Mouse (Mus musculus) heart, embryonic 15.5 days (tissue): ENCODE results near the gene Plekha6. TPM values are rescaled to one million over a fixed set of nuclear protein-coding genes. Genes with fewer than 3 reads are reported as not detected.
A peak's percentile ranks its signal among the peaks of the same experiment; 100 is the strongest.

Experiments used
- ATAC-seq: fragments of 200-750 bp; cut with Nextera tagmentation; replicated peaks from 2 replicates; pipeline ENCODE4 v1.8.0; 2017; ENCODE audit warnings: low read depth, moderate TSS enrichment; ENCODE audit not compliant: insufficient number of reproducible peaks, insufficient read depth, low FRiP score
- H3K27ac ChIP-seq: fragments of 300-500 bp; sonication (generic); 2 replicates; pipeline ENCODE4 v1.5.1; 2015; ENCODE audit warnings: mild to moderate bottlenecking, inconsistent platforms
- H3K27me3 ChIP-seq: fragments of 300-500 bp; sonication (generic); 2 replicates; pipeline ENCODE4 v1.6.1; 2015; ENCODE audit warnings: inconsistent platforms
- H3K36me3 ChIP-seq: fragments of 300-500 bp; sonication (generic); 2 replicates; pipeline ENCODE4 v1.6.1; 2015; ENCODE audit warnings: mild to moderate bottlenecking, inconsistent platforms
- H3K4me1 ChIP-seq: fragments of 300-500 bp; sonication (generic); replicated peaks from 2 replicates; pipeline ENCODE4 v1.6.1; 2015; ENCODE audit warnings: inconsistent platforms
- H3K4me2 ChIP-seq: fragments of 300-500 bp; sonication (generic); 2 replicates; pipeline ENCODE4 v1.6.1; 2015; ENCODE audit warnings: inconsistent platforms, mild to moderate bottlenecking, moderate library complexity
- H3K4me3 ChIP-seq: fragments of 300-500 bp; sonication (generic); 2 replicates; pipeline ENCODE4 v1.5.1; 2015; ENCODE audit warnings: mild to moderate bottlenecking, inconsistent platforms
- H3K9ac ChIP-seq: fragments of 300-500 bp; sonication (generic); 2 replicates; pipeline ENCODE4 v1.6.1; 2015; ENCODE audit warnings: mild to moderate bottlenecking, inconsistent platforms
- H3K9me3 ChIP-seq: fragments of 300-500 bp; sonication (generic); replicated peaks from 2 replicates; pipeline ENCODE4 v1.6.1; 2016; ENCODE audit warnings: inconsistent platforms
- WGBS: fragments of 180-500 bp; shearing (Covaris S2); methylation state at CpG from one replicate; pipeline ENCODE4 v1.1.7; 2015; ENCODE audit warnings: mixed read lengths; 5-methylcytosine and 5-hydroxymethylcytosine counted together
- polyA plus RNA-seq: library from polyadenylated mRNA; unstranded; fragments of >200 nt; fragmentation: Nextera tagmentation; extraction: Ambion mirVana; gene quantifications from 2 replicates; pipeline ENCODE4 v1.2.1, GENCODE M21; 2015

Gene Plekha6
- polyA plus RNA-seq, 1 experiment from 2014 or later: 12.2 TPM

GRCm38 (mm10) chr1:133204985-133205384, 41.0 kb downstream of the Plekha6 start:
- no peak overlapping the region for H3K27ac ChIP-seq
- H3K36me3 ChIP-seq: no peaks in the 10 kb centered on the region
- ATAC-seq: no peak
- H3K9ac ChIP-seq: no peak overlapping the region
- no peaks in the 10 kb centered on the region for H3K9me3 ChIP-seq
- H3K27me3 ChIP-seq: no peaks in the 10 kb centered on the region; the same call in 1 of the 2 replicates
- 58% methylated on average over 10 of the region's 10 CpGs for WGBS
- no peak overlapping the region for H3K4me2 ChIP-seq
- H3K4me1 ChIP-seq: peaks cover 29% of the 10 kb centered on the region
- H3K4me3 ChIP-seq: no peak overlapping the region

DNA sequence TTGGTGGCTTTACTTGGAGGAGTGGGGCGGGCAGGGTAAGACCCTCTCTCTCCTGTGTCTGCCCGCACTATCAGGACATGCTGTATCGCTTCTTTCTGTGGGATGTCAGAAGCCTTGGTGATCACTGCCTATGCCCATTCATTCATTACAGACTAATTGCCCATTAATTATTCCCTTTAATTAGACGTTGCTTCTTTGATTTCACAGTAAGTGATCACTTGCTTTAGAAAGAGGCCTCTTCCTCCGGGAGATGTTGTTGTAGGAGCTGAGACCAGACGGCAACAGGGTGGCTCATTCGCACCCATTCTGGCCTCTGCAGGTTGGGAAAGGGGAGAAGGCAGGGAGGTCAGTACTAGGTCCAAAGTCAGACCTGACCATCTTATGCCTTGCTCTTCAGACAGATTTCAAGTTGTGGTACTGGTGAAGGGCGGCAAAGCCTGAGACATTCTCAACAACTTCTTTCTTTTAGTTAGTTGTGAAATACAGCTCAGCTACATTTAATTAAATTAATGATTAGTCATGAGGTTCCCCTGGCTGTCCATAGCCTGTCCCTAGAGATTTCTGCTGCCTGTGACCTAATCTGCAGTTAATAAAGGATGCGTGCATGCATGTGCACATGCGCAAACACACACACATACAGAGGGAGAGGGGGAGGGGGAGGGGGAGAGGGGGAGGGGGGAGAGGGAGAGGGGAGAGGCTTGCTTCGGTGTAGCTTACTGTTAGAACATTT, 44.2 kb downstream of the Plekha6 start:
- 86% methylated on average over 11 of the region's 11 CpGs for WGBS

DNA sequence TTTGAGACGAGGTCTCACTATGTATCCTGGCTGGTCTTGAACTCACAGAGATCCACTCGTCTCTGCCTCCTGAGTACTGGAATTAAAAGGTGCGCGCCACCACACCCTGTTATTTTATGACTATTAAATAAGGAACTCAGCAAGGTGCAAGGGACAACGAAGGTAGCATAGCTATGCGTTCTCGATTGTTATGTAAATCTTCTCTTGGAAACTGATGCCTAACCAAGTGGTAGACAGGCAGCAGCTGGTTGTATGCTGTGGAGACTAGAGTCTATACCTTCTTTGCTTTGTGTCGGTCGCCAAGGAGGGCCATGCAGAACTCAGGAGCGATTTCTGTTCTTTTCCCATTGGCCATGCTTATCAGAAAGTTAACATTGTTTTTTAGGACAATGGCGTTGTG, 45.0 kb downstream of the Plekha6 start:
- WGBS: 79% methylated on average over 11 of the region's 11 CpGs
- no peaks in the 10 kb centered on the region; the same call in 1 of the 2 replicates for H3K27me3 ChIP-seq
- H3K4me1 ChIP-seq: peaks cover 33% of the 10 kb centered on the region
- H3K27ac ChIP-seq: no peak overlapping the region
- no peak overlapping the region for H3K4me3 ChIP-seq
- H3K4me2 ChIP-seq: no peak overlapping the region
- no peaks in the 10 kb centered on the region for H3K36me3 ChIP-seq
- no peaks in the 10 kb centered on the region for H3K9me3 ChIP-seq
- ATAC-seq: no peak
- H3K9ac ChIP-seq: no peak overlapping the region

More for the DNA sequence above, 44.2 kb downstream of the Plekha6 start:
- no peak overlapping the region for H3K4me2 ChIP-seq
- no peaks in the 10 kb centered on the region for H3K9me3 ChIP-seq
- H3K36me3 ChIP-seq: no peaks in the 10 kb centered on the region
- H3K4me1 ChIP-seq: peaks cover 36% of the 10 kb centered on the region
- H3K27ac ChIP-seq: no peak overlapping the region
- ATAC-seq: no peak
- H3K4me3 ChIP-seq: no peak overlapping the region
- H3K9ac ChIP-seq: no peak overlapping the region
- no peaks in the 10 kb centered on the region; the same call in 1 of the 2 replicates for H3K27me3 ChIP-seq

- Histone ChIP-seq H3K27me3 (no peaks in the 10 kb centered on the region; the same call in 1 of the 2 replicates), H3K4me2 (no peak overlapping the region), H3K36me3 (no peaks in the 10 kb centered on the region), H3K4me3 (no peak overlapping the region), H3K27ac (no peak overlapping the region), H3K9me3 (no peaks in the 10 kb centered on the region), H3K9ac (no peak overlapping the region), H3K4me1 (peaks cover 32% of the 10 kb centered on the region)
- no peak for ATAC-seq
- WGBS: 52% methylated on average over 7 of the region's 7 CpGs
These were observed 45.5 kb downstream of the Plekha6 start for GRCm38 (mm10) chr1:133209482-133209881.

GRCm38 (mm10) chr1:133209901-133210516, 46.0 kb downstream of the Plekha6 start:
- no peaks in the 10 kb centered on the region for H3K36me3 ChIP-seq
- no peaks in the 10 kb centered on the region for H3K9me3 ChIP-seq
- H3K9ac ChIP-seq: no peak overlapping the region
- H3K4me1 ChIP-seq: peaks cover 28% of the 10 kb centered on the region
- no peak overlapping the region for H3K4me3 ChIP-seq
- H3K27ac ChIP-seq: 0 out of 2 replicates have a peak overlapping the region, but pooled peaks have one; percentile 25
- ATAC-seq: no peak
- 42% methylated on average over 17 of the region's 17 CpGs for WGBS
- H3K27me3 ChIP-seq: no peaks in the 10 kb centered on the region; the same call in 1 of the 2 replicates
- H3K4me2 ChIP-seq: no peak overlapping the region

DNA sequence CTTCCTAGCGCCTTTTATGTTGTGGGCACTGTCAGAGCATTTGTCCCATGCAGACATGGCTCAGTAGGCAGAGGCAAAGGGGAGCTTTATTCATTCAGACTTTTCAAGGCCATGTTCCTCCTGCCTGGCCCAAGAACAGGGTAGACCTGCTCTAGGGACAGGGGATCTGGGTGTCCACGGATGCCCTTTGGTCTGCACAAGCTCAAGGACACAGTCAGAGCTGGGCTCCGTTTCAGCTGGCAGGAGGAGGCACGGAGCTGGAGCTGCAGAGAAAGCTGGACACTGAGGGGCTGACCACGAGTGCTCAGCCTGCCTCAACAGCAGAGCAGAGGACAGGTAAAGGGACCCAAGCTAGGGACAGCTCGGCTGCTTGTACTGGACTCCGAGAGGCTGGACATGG, 46.8 kb downstream of the Plekha6 start:
- 0 out of 2 replicates have a peak overlapping the region, but pooled peaks have one; percentile 3 for H3K9ac ChIP-seq
- ATAC-seq: no peak
- H3K27me3 ChIP-seq: no peaks in the 10 kb centered on the region; the same call in 1 of the 2 replicates
- 62% methylated on average over 7 of the region's 7 CpGs for WGBS
- H3K9me3 ChIP-seq: no peaks in the 10 kb centered on the region
- no peak overlapping the region for H3K4me3 ChIP-seq
- peaks cover 31% of the 10 kb centered on the region for H3K4me1 ChIP-seq
- H3K36me3 ChIP-seq: no peaks in the 10 kb centered on the region
- no peak overlapping the region for H3K4me2 ChIP-seq
- H3K27ac ChIP-seq: peak overlapping the region; percentile 25

DNA sequence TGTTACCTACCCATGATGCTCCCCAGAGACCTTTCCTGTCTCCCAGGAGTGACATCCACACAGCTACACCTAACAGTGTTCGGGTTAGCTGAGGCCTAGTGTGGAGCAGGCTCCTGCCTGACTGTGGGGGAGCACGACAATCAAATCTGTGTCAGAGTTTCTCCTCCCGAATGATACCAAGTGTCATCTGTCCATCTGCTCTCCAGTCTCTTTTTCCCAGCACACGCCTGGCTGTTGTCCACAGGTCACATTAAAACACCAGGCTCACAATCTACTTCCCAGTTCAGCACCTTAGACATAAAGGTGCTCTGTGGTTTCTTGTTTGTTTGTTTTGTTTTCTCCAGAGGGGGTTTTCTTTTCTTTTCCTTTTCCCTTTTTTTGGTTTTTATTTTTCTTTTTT, 48.3 kb downstream of the Plekha6 start:
- H3K27me3 ChIP-seq: no peaks in the 10 kb centered on the region; the same call in 1 of the 2 replicates
- no peaks in the 10 kb centered on the region for H3K36me3 ChIP-seq
- H3K4me2 ChIP-seq: no peak overlapping the region
- no peak for ATAC-seq
- peaks cover 34% of the 10 kb centered on the region for H3K4me1 ChIP-seq
- H3K9ac ChIP-seq: no peak overlapping the region
- no peak overlapping the region for H3K4me3 ChIP-seq
- WGBS: 73% methylated on average over 4 of the region's 4 CpGs
- no peak overlapping the region for H3K27ac ChIP-seq
- no peaks in the 10 kb centered on the region for H3K9me3 ChIP-seq

DNA sequence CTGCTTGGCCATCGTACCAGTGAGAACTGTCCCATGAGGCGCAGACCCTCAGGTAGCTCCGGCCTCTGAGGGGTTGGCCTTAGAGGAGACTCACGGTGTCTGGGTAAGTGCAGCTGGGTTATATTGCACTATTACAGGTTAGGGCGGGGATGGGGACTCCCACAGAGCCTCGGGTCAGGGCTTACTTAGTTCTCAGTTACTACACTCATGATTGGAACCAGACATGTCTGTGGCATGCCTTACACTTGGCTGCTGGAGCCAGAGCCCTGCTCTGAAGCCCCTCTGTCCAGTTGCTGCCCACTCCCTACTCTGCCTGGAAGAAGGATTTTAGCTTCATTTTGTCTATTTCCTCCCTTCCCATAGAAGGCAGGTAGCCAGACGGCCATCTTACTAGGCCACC, 49.1 kb downstream of the Plekha6 start:
- Histone ChIP-seq H3K9me3 (no peaks in the 10 kb centered on the region), H3K4me2 (no peak overlapping the region), H3K27ac (no peak overlapping the region), H3K4me3 (no peak overlapping the region), H3K9ac (no peak overlapping the region), H3K36me3 (no peaks in the 10 kb centered on the region), H3K27me3 (no peaks in the 10 kb centered on the region; the same call in 1 of the 2 replicates), H3K4me1 (peaks cover 38% of the 10 kb centered on the region)
- WGBS: 74% methylated on average over 7 of the region's 7 CpGs
- no peak for ATAC-seq

- H3K4me3 ChIP-seq: no peak overlapping the region
- H3K4me1 ChIP-seq: peaks cover 38% of the 10 kb centered on the region
- no peak overlapping the region for H3K4me2 ChIP-seq
- no peaks in the 10 kb centered on the region for H3K27me3 ChIP-seq
- no peaks in the 10 kb centered on the region for H3K36me3 ChIP-seq
- no peaks in the 10 kb centered on the region for H3K9me3 ChIP-seq
- H3K9ac ChIP-seq: no peak overlapping the region
- WGBS: 92% methylated on average over 4 of the region's 4 CpGs
- H3K27ac ChIP-seq: no peak overlapping the region
- ATAC-seq: no peak
These were observed 49.9 kb downstream of the Plekha6 start for GRCm38 (mm10) chr1:133213901-133214300.

- H3K9me3 ChIP-seq: no peaks in the 10 kb centered on the region
- no peaks in the 10 kb centered on the region for H3K36me3 ChIP-seq
- H3K4me2 ChIP-seq: no peak overlapping the region
- peaks cover 33% of the 10 kb centered on the region for H3K4me1 ChIP-seq
- H3K27me3 ChIP-seq: no peaks in the 10 kb centered on the region
- no peak overlapping the region for H3K9ac ChIP-seq
- ATAC-seq: 0 out of 2 replicates have a peak, but pooled peaks have one; percentile 11
- 49% methylated on average over 7 of the region's 7 CpGs for WGBS
- H3K4me3 ChIP-seq: no peak overlapping the region
- no peak overlapping the region for H3K27ac ChIP-seq
These were observed 50.8 kb downstream of the Plekha6 start for GRCm38 (mm10) chr1:133214672-133215359.

DNA sequence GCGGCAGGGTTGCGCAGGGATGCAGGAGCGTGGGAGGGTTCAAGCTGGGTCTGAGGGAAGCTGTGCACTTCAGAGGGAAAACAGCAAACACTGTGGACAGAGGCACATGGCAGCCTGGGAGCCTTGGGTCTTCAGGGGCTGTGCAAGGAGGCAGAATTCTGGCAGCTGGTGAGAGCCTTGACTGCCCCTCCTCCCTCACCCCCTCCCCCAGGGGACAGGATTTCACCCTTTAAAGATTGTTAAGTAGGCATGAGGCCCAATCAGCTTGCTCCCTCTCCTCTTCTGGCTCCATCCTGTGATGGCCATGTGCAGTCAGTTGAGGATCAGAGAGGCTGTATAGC, 51.3 kb downstream of the Plekha6 start:
- H3K4me2 ChIP-seq: no peak overlapping the region
- peaks cover 28% of the 10 kb centered on the region for H3K4me1 ChIP-seq
- H3K27ac ChIP-seq: no peak overlapping the region
- H3K36me3 ChIP-seq: no peaks in the 10 kb centered on the region
- H3K9ac ChIP-seq: no peak overlapping the region
- H3K27me3 ChIP-seq: no peaks in the 10 kb centered on the region
- no peaks in the 10 kb centered on the region for H3K9me3 ChIP-seq
- WGBS: 86% methylated on average over 3 of the region's 3 CpGs
- ATAC-seq: no peak
- H3K4me3 ChIP-seq: no peak overlapping the region
